Mouse (Mus musculus) retina, adult 2 months (tissue): ENCODE data around the gene Pimreg.

Source experiments
- DNase-seq: peaks from one replicate; pipeline ENCODE4 v3.0.0-alpha.2; 2012; ENCODE audit warnings: low read depth, low spot score

Pimreg gene

DNA sequence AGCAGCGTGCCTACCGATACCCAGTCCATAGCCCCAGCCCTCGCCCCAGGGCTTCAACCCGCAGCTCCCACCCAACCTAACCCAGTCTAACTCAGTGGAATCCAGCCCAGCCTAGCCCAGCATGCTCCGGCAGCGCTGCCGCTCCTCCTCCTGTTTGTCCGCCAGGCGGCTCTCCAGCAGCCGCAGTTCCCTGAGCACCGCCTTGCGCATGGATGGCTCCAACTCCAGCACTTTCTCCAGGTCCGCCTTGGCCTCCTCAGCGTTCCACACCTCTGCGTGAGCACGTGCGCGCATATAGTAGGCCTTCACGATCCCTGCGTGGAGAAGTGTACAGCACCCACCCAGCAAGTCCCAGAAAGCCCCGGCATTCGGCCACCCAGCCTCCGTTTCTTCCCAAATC is 12.7 kb upstream of the Pimreg start:
- no peak for DNase-seq

GRCm38 (mm10) chr11:72031353-72031752 is 10.5 kb upstream of the Pimreg start:
- no peak for DNase-seq

GRCm38 (mm10) chr11:72032091-72032490 is 9.7 kb upstream of the Pimreg start:
- peak; percentile 87 for DNase-seq

DNA sequence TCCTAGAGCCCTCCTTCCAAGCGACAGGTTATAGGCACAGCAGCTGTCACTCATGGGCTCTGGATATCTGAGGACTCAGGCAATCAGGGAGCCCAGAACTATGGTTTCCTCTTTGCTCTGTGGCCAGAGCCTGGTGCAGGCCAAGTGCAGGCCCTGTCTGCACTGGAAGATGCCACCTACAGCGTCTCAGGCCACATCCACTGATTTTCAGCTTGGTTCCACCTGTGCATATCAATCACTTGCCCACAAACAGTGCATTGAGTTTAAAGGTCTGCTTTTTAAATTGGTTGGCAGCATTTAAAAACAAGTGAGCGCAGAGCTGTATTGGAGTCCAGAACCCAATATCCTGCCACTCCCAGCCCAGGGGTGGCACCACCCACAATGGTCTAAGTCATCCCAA is 9.2 kb upstream of the Pimreg start:
- no peak for DNase-seq

- peak; percentile 71 for DNase-seq
These were observed 4.4 kb upstream of the Pimreg start, which contains the start of gene Aipl1 for GRCm38 (mm10) chr11:72037409-72037808. Gene Aipl1, minus strand, starts transcription at chr11:72037509.

DNA sequence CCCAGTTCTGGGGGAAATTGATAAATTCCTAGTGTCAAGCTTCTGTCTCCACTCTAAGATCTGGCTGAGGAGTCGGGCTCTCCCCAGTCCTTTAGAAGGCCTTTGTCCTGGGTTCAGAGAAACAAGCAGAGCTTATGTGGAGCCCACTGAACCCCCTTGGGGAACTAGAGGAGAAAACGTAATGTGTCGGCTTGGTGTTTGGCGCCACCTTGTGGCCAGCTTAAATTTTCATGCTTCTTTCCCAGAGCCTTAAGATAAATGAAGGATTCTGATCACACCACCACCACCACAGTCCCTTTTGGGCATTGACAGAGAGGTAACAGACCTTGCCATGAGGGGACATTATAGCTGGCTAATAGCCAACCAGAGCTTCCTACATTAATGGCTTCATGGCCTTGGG is 3.8 kb upstream of the Pimreg start:
- peak; percentile 77 for DNase-seq

DNA sequence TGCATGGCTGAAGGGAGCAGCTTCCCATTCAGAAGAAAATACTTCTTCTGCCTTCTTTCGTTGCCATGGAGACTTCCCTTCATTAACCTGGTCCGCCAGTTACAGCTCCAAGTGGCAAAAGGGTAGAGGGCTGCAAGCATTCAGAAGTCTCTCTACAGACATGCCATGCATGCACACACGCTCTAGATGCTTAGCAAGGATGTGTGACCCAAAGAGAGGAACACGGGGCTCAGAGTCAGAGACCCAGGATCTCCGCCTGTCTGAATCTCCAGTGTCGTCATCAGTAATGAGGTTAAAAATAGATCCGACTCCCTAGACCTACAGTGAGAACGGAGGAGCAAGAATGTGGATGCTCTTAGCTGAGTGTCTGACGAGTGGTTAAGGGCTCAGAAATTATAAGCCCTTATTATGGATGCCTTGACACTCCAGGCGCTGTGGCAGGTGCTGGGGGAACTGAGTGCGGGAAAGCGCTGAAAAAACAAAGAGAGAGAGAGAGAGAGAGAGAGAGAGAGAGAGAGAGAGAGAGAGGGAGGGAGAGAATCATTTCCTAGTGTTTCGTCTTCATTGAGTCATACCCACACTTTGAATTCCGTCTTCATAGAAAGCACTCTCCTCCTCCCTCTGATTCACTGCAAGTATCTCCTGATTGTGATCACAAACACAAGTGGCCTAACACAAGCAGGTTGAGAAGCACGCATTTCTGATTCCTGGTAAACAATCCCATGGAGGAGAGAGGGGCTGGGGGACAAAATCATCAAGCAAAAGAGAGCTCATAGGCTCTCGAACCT is 2.0 kb upstream of the Pimreg start:
- DNase-seq = no peak

DNA sequence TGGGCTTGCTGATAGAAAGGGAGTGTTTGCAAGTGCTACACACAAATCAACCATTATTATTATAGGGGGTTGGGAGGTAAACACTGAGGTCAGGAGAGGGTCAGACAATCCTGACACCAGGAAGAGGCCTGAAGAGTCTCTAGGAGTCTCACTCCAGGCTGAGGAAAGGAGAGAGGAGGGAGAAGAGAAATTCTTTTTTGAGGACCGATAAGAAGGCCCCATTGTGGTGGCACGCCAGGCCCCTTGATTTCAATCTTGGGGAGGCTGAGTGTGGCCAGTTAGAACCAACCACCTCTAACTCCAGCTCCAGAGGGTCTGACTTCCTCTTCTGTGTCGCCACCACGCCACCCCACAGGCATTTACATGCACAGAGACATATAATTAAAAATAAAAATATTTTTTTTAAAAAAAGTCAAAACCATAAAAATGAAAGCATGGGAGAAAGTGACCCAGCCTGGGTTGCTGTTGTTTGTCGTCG is 503 bp upstream of the Pimreg start:
- DNase-seq = no peak

DNA sequence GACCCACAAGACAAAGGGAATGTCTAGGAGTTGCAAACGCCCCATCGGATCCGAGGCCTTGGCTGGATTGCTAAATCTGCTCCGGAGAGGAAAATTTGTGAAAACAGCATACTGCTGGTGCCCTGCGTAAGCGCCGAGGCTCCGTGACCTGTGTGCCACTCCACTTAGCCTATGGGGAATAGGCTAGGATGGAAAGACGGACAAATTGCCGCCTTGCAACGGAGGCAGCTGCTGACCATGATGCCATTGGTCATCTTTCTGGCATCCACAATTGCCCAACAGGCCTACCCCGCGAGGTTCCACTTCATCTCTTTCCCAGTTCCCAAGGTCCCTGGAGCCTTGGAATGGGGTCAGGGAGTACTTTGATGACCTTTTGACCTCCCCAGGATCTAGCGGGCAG is 799 bp downstream of the Pimreg start:
- no peak for DNase-seq

DNA sequence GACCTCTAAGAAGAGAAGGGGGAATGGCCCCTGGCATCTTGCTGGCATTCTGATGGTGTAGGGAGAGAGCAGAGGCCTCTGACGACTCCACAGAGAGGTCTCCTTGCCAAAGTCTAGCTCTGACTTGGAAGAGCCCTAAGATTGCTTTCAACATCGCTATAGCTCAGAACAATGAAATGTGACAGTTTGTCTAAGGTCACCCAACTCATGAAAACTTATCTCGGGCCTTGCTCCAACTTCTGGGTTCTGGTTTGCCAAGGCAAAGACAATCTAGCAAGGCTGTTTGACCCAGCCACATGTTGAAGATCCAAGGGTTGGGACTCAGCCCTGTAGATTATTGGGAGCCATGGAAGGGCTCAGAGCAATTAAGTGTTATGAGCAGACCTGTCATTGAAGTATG is 2.4 kb downstream of the Pimreg start:
- no peak for DNase-seq

GRCm38 (mm10) chr11:72048730-72049129 is 6.9 kb downstream of the Pimreg start:
- no peak for DNase-seq

DNA sequence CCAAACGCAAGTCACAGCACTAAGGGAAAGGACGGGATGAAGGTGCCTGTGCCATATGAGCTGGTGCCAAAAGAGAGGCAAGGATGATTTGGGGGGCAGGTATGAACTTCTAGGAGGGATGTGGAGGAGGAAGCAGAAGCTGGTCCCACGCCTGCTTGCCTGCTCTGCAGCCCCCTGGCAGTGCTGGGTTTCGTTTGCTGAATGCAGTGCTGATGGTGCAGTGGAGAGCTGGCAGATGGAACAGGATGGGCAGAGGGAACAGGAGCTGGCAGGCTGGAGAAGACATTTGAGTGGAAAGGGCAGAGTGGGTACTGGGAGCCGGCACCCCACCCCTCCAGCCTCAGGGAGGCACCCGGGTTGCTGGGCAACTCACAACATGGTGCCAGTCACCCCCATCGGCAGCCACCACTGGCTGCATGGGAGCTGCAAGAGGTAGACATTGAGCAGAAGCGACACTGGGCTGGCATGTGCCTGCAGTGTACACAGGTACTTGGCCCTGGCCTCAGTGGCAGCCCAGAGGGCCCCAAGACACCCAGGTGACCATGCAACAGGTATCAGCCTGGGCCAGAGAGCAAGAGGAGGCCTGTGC is 7.4 kb downstream of the Pimreg start:
- no peak for DNase-seq

GRCm38 (mm10) chr11:72050168-72050894 is 8.5 kb downstream of the Pimreg start:
- no peak for DNase-seq

DNA sequence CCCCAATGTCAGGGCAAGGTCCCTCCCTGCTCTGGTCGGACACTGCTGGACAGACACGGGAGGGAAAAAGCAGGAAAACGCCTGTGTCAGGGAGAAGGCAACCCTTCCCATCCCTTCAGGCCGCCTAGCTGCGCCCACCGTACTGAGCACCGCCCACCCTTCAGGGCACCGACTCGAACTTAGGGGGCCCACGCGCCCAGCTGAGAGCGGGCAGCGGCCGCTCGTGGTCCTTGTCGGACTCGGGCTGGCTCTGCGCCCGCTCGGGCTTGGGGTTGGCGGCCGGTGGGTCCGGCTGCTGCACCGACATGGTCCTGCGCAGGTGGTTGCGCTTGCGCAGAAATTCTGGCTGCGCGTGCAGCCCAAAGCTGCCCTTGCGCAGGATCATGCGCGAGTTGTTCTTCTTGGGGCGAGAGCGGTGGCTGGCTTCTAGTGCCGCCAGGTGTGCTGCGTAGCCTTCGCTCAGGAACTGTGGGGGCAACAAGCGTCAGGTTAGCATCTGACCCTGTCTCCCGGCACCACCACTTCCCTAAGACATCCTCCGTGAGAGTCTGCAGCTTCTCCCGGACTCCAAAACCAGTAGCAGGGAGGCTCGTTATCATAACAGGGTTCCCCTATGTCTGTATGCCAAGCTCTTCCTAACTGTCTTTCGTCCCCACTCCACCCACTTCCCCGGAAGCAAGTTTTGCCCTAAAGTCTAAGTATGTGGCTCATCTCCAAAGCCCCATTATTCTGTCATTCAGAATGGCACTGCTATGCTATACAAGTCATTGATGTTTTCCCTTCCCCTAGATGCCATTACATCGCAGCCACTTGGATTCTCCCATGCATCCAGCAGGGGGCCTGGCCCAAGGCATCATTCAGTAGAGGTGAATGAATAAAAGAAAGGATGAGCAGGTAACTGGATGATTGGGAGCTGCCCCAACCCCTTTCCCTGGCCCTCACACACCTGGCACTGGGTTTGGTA is 9.3 kb downstream of the Pimreg start:
- no peak for DNase-seq

DNA sequence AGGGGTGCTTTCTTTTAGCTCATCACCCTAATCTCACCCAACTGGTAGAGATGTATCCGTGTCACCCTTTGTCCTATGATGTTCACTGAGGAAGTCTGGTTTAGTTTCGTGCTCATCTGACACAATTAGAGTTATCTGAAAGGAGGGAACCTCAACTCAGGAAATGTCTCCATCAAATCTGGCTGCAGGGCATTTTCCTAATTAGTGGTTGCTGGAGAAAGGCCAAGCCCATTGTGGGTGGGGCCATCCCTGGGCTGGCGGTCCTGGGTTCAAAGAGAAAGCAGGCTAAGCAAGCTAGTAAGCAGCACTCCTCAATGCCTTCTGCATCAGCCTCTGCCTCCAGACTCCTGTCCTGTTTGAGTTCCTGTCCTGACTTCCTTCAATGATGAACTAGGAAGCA is 10.4 kb downstream of the Pimreg start:
- no peak for DNase-seq

DNA sequence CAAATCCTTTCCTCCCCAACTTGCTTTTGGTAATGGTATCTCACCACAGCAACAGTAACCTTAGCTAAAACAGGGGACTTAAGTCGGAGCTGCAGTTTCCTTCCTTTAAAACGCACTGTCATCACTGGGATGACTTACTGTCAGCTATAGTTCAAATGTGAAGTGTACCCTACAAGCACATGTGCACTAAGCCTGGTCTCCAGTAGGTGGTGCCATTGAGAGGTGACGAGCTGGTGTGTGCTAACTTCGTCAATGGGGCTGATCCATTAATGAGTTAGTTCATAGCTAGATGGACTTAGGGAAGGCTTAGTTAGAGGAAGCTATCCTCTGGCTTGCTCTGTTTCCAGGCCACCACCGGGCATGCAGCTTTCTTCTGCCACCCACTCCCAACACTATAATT is 10.8 kb downstream of the Pimreg start:
- DNase-seq = peak; percentile 72

GRCm38 (mm10) chr11:72055176-72055575 is 13.3 kb downstream of the Pimreg start:
- DNase-seq = no peak

GRCm38 (mm10) chr11:72057166-72057565 is 15.3 kb downstream of the Pimreg start:
- DNase-seq = no peak

- no peak for DNase-seq
These were observed 18.6 kb downstream of the Pimreg start for GRCm38 (mm10) chr11:72060416-72060815.

DNA sequence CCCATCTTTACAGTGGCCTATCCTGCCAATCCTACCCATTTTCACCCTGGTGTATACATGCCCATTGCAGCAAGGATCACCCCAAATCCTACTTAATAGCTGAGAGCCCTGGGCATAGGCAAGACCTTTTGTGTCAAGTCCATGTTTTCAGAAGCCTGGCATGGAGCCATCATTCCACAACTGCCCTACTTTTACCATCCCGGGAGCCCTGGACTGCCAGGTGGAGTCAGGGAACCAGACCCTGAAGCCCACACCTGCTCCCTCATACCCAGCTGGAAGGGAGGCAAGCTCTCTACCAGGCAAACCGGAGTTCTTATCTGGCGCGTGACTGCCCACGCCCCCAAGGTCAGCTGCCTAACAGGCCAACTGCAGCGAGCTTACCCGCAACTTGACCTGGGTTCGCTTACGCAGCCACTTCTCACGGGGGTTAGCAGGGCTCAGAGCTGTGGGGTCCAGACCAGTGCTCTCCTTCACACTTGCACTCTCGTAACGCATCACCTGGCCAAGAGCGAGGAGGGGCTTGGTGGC is 19.3 kb downstream of the Pimreg start:
- no peak for DNase-seq

DNA sequence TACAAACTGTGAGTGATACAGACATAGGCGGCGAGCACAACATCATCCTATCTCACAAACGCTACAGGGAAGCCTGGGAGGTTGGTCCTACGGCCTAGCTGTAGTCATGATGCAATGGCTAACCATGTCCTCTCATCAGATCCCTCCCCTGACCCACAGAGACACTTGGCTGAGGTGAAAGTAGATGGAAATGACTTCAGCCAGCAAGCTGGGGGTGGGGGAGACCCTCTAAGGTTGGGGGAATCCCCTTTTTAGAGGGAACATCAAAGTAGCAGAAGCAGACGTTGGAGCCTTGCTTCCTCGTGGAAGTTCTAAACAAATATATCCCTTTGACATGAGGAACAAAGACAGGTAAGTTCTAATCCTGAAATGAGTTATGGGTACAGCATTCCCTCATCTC is 22.6 kb downstream of the Pimreg start:
- no peak for DNase-seq
